Mouse (Mus musculus): ENCODE measurements at regions not wholly inside any gene's neighbourhood (a gene's known extent, or its start where the extent isn't known, plus 50 kb on each side); places are given as distances from the start of the nearest gene placed in this dataset.

DNA sequence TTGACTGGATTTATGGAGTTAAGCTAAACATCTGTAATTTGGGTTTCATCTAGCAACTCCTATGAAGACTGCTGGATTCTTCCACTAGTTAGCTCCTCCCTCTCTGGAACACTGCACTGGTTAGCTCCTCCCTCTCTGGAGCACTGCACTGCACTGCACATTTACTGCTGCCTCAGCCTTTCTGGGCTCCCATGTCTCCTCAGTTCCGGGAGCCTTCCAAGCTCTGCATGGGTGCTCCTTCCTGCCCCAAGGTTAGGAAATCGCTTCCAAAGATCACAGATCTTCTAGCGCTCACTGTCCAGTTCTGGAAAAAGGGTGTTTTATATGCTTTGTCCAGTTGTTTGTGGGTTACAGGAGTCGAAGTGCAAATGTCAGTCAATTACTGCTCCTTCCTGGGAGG is 359.1 kb downstream of the Pik3r1 start:
- H3K4me1 ChIP-seq (ENCODE audit: insufficient read depth), result no peaks in the 10 kb centered on the region
- no peak for DNase-seq
- no peaks in the 10 kb centered on the region for H3K27me3 ChIP-seq (ENCODE audit: insufficient read depth, low read length)
- 87% methylated on average over 4 of the region's 4 CpGs for WGBS
- no peak overlapping the region for H3K27ac ChIP-seq (ENCODE audit: low read depth, low read length)
- no peak for ATAC-seq
- H3K36me3 ChIP-seq (ENCODE audit: insufficient read depth), result no peaks in the 10 kb centered on the region
- no peaks in the 10 kb centered on the region for H3K9me3 ChIP-seq (ENCODE audit: low read length)
- no peak overlapping the region for H3K9ac ChIP-seq
- H3K4me2 ChIP-seq (ENCODE audit: low read depth), result no peak overlapping the region
- H3K4me3 ChIP-seq (ENCODE audit: low read depth, low read length), result no peak overlapping the region
- TF ChIP-seq CTCF (IDR thresholded peaks at IDR 0.05; ENCODE audit: low read depth), result no peak

DNA sequence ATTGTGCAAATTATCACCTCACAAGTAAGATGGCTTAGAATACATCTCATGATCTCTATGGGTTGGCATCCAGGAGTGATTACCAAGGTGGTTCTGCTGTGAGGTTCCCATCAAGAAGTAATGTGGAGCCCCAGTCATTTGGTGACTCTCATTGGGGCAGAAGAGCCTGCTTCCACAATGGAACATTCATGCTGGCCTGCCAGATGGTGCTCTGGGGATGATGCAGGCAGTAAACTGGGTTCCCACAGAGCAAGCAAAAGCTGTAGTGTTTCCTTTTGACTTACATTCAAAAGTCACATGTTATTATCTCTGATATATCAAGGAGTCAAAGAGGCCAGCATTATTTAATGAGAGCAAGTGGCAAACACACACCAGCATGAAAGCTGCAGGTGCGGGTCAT is 360.4 kb downstream of the Pik3r1 start:
- H3K4me2 ChIP-seq (ENCODE audit: low read depth), result no peak overlapping the region
- H3K4me3 ChIP-seq (ENCODE audit: low read depth, low read length), result no peak overlapping the region
- H3K27ac ChIP-seq (ENCODE audit: low read depth, low read length), result no peak overlapping the region
- no peak for TF ChIP-seq CTCF (IDR thresholded peaks at IDR 0.05; ENCODE audit: low read depth)
- ATAC-seq (no peak), DNase-seq (no peak)
- H3K9ac ChIP-seq, result no peak overlapping the region
- no peaks in the 10 kb centered on the region for H3K27me3 ChIP-seq (ENCODE audit: insufficient read depth, low read length)
- 90% methylated on average over 1 of the region's 1 CpGs for WGBS
- no peaks in the 10 kb centered on the region for H3K4me1 ChIP-seq (ENCODE audit: insufficient read depth)
- H3K9me3 ChIP-seq (ENCODE audit: low read length), result no peaks in the 10 kb centered on the region
- H3K36me3 ChIP-seq (ENCODE audit: insufficient read depth), result no peaks in the 10 kb centered on the region

DNA sequence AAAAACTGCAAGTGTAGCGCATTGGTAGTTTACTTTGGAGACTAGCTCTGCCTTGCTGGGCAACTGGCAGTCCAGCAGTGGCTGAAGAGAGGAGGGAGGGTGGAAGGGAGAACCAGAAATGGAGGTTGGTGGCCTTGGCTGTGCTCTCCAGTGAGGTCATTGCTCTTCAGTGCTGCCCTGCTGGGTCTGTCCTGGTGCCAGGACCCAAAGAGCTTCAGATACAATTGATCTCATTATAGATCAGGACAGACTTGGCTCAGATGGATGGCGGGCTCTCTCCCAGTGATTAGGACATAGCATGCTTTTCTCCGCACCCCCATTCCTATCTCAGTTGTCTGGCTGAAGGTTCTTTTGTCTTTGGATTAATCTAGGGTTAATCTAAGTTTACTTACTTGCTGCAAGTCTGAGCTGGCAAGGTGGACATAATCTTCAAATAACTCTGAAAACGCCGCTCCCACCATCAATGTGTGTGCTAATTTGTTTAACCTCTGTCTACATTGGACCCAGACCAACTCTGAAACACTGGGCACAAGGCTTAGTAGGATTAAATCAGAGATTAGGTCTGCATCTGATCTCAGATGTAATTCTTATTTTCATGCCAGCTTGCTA is 394.3 kb downstream of the Pik3r1 start:
- DNase-seq (peak; percentile 27), ATAC-seq (peak; percentile 34; the same call in 1 of the 2 replicates)
- Histone ChIP-seq H3K9ac (no peak overlapping the region), H3K4me3 (ENCODE audit: low read depth, low read length) (no peak overlapping the region), H3K27me3 (ENCODE audit: insufficient read depth, low read length) (no peaks in the 10 kb centered on the region), H3K4me2 (ENCODE audit: low read depth) (no peak overlapping the region), H3K36me3 (ENCODE audit: insufficient read depth) (no peaks in the 10 kb centered on the region), H3K4me1 (ENCODE audit: insufficient read depth) (no peaks in the 10 kb centered on the region), H3K9me3 (ENCODE audit: low read length) (no peaks in the 10 kb centered on the region), H3K27ac (ENCODE audit: low read depth, low read length) (no peak overlapping the region)
- 42% methylated on average over 5 of the region's 5 CpGs for WGBS
- no peak for TF ChIP-seq CTCF (IDR thresholded peaks at IDR 0.05; ENCODE audit: low read depth)

DNA sequence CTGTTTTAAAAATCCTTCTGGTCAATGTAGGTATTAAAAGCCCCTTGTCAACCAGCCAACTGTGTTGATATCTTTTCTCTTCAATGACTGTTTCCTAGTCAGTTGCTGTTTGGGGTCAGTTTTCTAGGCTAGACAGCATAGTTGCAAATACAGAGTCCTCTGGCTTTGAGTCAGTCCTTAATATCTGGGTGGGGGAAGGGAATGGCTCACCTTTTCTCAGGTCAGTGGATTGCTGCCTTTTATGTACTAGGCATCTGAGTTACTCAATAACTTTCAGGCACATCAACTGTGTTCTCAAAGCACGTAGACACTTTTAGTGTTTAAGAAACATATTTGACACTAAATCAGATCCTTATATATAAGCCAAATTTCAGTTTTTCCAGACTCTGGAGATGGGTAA is 396.1 kb downstream of the Pik3r1 start:
- H3K9me3 ChIP-seq (ENCODE audit: low read length), result no peaks in the 10 kb centered on the region
- DNase-seq (no peak), ATAC-seq (no peak)
- H3K27ac ChIP-seq (ENCODE audit: low read depth, low read length), result no peak overlapping the region
- no peaks in the 10 kb centered on the region for H3K36me3 ChIP-seq (ENCODE audit: insufficient read depth)
- TF ChIP-seq CTCF (IDR thresholded peaks at IDR 0.05; ENCODE audit: low read depth), result no peak
- no peaks in the 10 kb centered on the region for H3K4me1 ChIP-seq (ENCODE audit: insufficient read depth)
- no peak overlapping the region for H3K4me3 ChIP-seq (ENCODE audit: low read depth, low read length)
- no peak overlapping the region for H3K9ac ChIP-seq
- no peaks in the 10 kb centered on the region for H3K27me3 ChIP-seq (ENCODE audit: insufficient read depth, low read length)
- H3K4me2 ChIP-seq (ENCODE audit: low read depth), result no peak overlapping the region
- 60% methylated on average over 1 of the region's 1 CpGs for WGBS

DNA sequence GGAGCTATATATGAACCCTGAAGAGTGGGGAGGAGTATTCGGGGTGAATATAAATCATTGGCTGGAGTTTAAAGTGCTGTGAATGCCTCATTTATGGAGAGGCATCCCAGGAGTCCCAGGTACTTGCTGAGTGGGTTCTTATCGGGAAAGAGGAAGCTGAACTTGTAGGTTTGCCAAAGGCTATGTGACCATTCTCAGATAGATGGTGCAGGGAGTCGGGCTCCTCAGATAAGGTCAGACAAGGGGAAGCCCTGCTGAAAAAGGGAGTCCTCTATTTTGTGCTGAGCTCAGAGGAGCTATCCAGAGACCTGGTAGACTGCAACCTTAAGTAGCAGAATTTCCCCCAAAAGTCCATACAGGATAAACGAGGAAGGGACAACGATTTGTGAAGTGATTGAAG is 399.8 kb downstream of the Pik3r1 start:
- H3K9ac ChIP-seq, result no peak overlapping the region
- DNase-seq, result no peak
- no peaks in the 10 kb centered on the region for H3K36me3 ChIP-seq (ENCODE audit: insufficient read depth)
- no peak overlapping the region for H3K4me2 ChIP-seq (ENCODE audit: low read depth)
- no peak overlapping the region for H3K27ac ChIP-seq (ENCODE audit: low read depth, low read length)
- no peaks in the 10 kb centered on the region for H3K27me3 ChIP-seq (ENCODE audit: insufficient read depth, low read length)
- H3K9me3 ChIP-seq (ENCODE audit: low read length), result no peaks in the 10 kb centered on the region
- ATAC-seq, result no peak
- H3K4me1 ChIP-seq (ENCODE audit: insufficient read depth), result no peaks in the 10 kb centered on the region
- no peak overlapping the region for H3K4me3 ChIP-seq (ENCODE audit: low read depth, low read length)
- no peak for TF ChIP-seq CTCF (IDR thresholded peaks at IDR 0.05; ENCODE audit: low read depth)
- whole genome bisulfite sequencing, result 72% methylated on average over 5 of the region's 5 CpGs

DNA sequence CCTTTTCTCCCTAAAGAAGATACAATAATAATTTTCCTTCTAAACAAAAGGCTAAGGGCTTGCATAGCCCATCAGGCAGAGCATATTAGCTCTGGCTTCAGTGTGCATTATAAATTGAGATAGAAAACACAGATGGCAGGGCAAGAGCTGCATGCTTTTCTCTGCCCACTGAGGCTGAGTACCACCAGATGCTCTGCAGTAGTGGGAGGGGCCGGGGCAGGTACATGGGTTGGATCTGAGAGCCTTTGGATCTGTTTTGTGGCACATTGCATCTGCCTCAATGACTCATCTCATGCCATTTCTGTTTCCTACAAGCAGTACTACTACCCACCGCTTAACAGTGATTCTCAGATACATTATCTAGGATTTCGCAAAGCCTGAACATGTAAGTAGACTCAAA is 412.7 kb downstream of the Pik3r1 start:
- H3K4me2 ChIP-seq (ENCODE audit: low read depth), result no peak overlapping the region

DNA sequence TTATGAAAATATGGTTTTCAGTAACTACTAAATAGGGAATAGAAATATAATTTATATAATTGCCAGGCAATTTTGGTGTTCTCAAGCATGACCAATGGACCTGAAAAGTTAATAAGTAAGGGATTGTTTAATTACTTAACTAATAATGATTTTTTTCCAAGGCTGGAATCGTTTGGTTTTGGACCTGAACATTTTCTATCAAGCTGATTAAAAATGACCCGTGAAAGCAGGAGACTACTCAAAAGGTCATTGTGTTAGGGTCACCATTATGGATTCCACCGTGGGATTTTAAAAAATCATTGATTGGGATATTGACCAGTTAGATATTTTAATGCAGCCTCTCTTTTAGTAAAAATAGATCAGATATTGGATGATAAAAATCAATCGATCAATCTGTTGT is 416.9 kb downstream of the Pik3r1 start:
- no peak overlapping the region for H3K4me3 ChIP-seq (ENCODE audit: low read depth, low read length)
- H3K27me3 ChIP-seq (ENCODE audit: insufficient read depth, low read length), result no peaks in the 10 kb centered on the region
- H3K4me1 ChIP-seq (ENCODE audit: insufficient read depth), result no peaks in the 10 kb centered on the region
- ATAC-seq, result no peak
- no peak for TF ChIP-seq CTCF (IDR thresholded peaks at IDR 0.05; ENCODE audit: low read depth)
- H3K9ac ChIP-seq, result no peak overlapping the region
- WGBS, result 85% methylated on average over 4 of the region's 4 CpGs
- H3K36me3 ChIP-seq (ENCODE audit: insufficient read depth), result no peaks in the 10 kb centered on the region
- DNase-seq, result no peak
- no peak overlapping the region for H3K27ac ChIP-seq (ENCODE audit: low read depth, low read length)
- no peak overlapping the region for H3K4me2 ChIP-seq (ENCODE audit: low read depth)
- H3K9me3 ChIP-seq (ENCODE audit: low read length), result no peaks in the 10 kb centered on the region

More for the DNA sequence above, 412.7 kb downstream of the Pik3r1 start:
- no peaks in the 10 kb centered on the region for H3K36me3 ChIP-seq (ENCODE audit: insufficient read depth)
- H3K4me1 ChIP-seq (ENCODE audit: insufficient read depth), result no peaks in the 10 kb centered on the region
- WGBS, result 86% methylated on average over 3 of the region's 3 CpGs
- H3K27ac ChIP-seq (ENCODE audit: low read depth, low read length), result no peak overlapping the region
- H3K9me3 ChIP-seq (ENCODE audit: low read length), result no peaks in the 10 kb centered on the region
- no peak overlapping the region for H3K9ac ChIP-seq
- DNase-seq (no peak), ATAC-seq (no peak)
- no peaks in the 10 kb centered on the region for H3K27me3 ChIP-seq (ENCODE audit: insufficient read depth, low read length)
- TF ChIP-seq CTCF (IDR thresholded peaks at IDR 0.05; ENCODE audit: low read depth), result no peak
- no peak overlapping the region for H3K4me3 ChIP-seq (ENCODE audit: low read depth, low read length)

All from forebrain, postnatal 0 days (tissue).